Mouse (Mus musculus): ENCODE results near the gene Spag17. TPM values are rescaled to one million over a fixed set of nuclear protein-coding genes. Genes with fewer than 3 reads are reported as not detected.

The Spag17 gene
- polyA plus RNA-seq, 1 experiment from 2014 or later, result 0.85 TPM

GRCm38 (mm10) chr3:100163556-100163955 is 278.4 kb downstream of the Spag17 start:
- no peak overlapping the region for H3K4me2 ChIP-seq (replicated peaks; ENCODE audit: low read depth, low read length)
- peaks cover 18% of the 10 kb centered on the region for H3K36me3 ChIP-seq (ENCODE audit: control insufficient read depth, insufficient read depth, low read length)
- WGBS, result 89% methylated on average over 2 of the region's 2 CpGs
- no peaks in the 10 kb centered on the region; the same call in 1 of the 2 replicates for H3K4me1 ChIP-seq (ENCODE audit: control insufficient read depth, insufficient read depth, low read length)
- H3K9ac ChIP-seq (ENCODE audit: low read depth, low read length), result no peak overlapping the region
- no peak for ATAC-seq (ENCODE audit: low FRiP score, low TSS enrichment)
- H3K4me3 ChIP-seq (ENCODE audit: low read length), result no peak overlapping the region
- H3K9me3 ChIP-seq (ENCODE audit: control insufficient read depth, low read length), result no peaks in the 10 kb centered on the region
- no peak overlapping the region for H3K27ac ChIP-seq (ENCODE audit: low read depth, low read length)
- no peaks in the 10 kb centered on the region for H3K27me3 ChIP-seq (ENCODE audit: control insufficient read depth, insufficient read depth, low read length)

- Histone ChIP-seq H3K27me3 (ENCODE audit: control insufficient read depth, insufficient read depth, low read length) (no peaks in the 10 kb centered on the region), H3K36me3 (ENCODE audit: control insufficient read depth, insufficient read depth, low read length) (peaks cover 8% of the 10 kb centered on the region; the same call in 1 of the 2 replicates)
- ATAC-seq (ENCODE audit: low FRiP score, low TSS enrichment), result no peak
Observed at GRCm38 (mm10) chr3:100164991-100165390, 279.8 kb downstream of the Spag17 start.

GRCm38 (mm10) chr3:100176031-100176430 is 290.8 kb downstream of the Spag17 start:
- Histone ChIP-seq H3K9ac (ENCODE audit: low read depth, low read length) (no peak overlapping the region), H3K4me2 (replicated peaks; ENCODE audit: low read depth, low read length) (no peak overlapping the region), H3K36me3 (ENCODE audit: control insufficient read depth, insufficient read depth, low read length) (peaks cover 29% of the 10 kb centered on the region; the same call in 1 of the 2 replicates), H3K27me3 (ENCODE audit: control insufficient read depth, insufficient read depth, low read length) (no peaks in the 10 kb centered on the region), H3K4me3 (ENCODE audit: low read length) (no peak overlapping the region), H3K4me1 (ENCODE audit: control insufficient read depth, insufficient read depth, low read length) (no peaks in the 10 kb centered on the region), H3K9me3 (ENCODE audit: control insufficient read depth, low read length) (no peaks in the 10 kb centered on the region), H3K27ac (ENCODE audit: low read depth, low read length) (no peak overlapping the region)
- WGBS, result 93% methylated on average over 2 of the region's 2 CpGs
- no peak for ATAC-seq (ENCODE audit: low FRiP score, low TSS enrichment)

More at GRCm38 (mm10) chr3:100164991-100165390, 279.8 kb downstream of the Spag17 start:
- no peak overlapping the region for H3K27ac ChIP-seq (ENCODE audit: low read depth, low read length)
- no peak overlapping the region for H3K4me3 ChIP-seq (ENCODE audit: low read length)
- no peaks in the 10 kb centered on the region; the same call in 1 of the 2 replicates for H3K4me1 ChIP-seq (ENCODE audit: control insufficient read depth, insufficient read depth, low read length)
- H3K4me2 ChIP-seq (replicated peaks; ENCODE audit: low read depth, low read length), result no peak overlapping the region
- H3K9ac ChIP-seq (ENCODE audit: low read depth, low read length), result no peak overlapping the region
- H3K9me3 ChIP-seq (ENCODE audit: control insufficient read depth, low read length), result no peaks in the 10 kb centered on the region

- no peaks in the 10 kb centered on the region for H3K4me1 ChIP-seq (ENCODE audit: control insufficient read depth, insufficient read depth, low read length)
- no peak overlapping the region for H3K9ac ChIP-seq (ENCODE audit: low read depth, low read length)
- no peak overlapping the region for H3K4me2 ChIP-seq (replicated peaks; ENCODE audit: low read depth, low read length)
- no peaks in the 10 kb centered on the region for H3K27me3 ChIP-seq (ENCODE audit: control insufficient read depth, insufficient read depth, low read length)
- no peak for ATAC-seq (ENCODE audit: low FRiP score, low TSS enrichment)
- H3K36me3 ChIP-seq (ENCODE audit: control insufficient read depth, insufficient read depth, low read length), result peaks cover 18% of the 10 kb centered on the region; the same call in 1 of the 2 replicates
- no peaks in the 10 kb centered on the region for H3K9me3 ChIP-seq (ENCODE audit: control insufficient read depth, low read length)
- 76% methylated on average over 3 of the region's 3 CpGs for WGBS
- H3K4me3 ChIP-seq (ENCODE audit: low read length), result no peak overlapping the region
- H3K27ac ChIP-seq (ENCODE audit: low read depth, low read length), result no peak overlapping the region
Observed at GRCm38 (mm10) chr3:100180471-100180870, 295.3 kb downstream of the Spag17 start.

- Histone ChIP-seq H3K36me3 (ENCODE audit: control insufficient read depth, insufficient read depth, low read length) (peaks cover 23% of the 10 kb centered on the region), H3K27me3 (ENCODE audit: control insufficient read depth, insufficient read depth, low read length) (no peaks in the 10 kb centered on the region), H3K4me3 (ENCODE audit: low read length) (no peak overlapping the region), H3K4me2 (replicated peaks; ENCODE audit: low read depth, low read length) (no peak overlapping the region), H3K27ac (ENCODE audit: low read depth, low read length) (no peak overlapping the region), H3K9me3 (ENCODE audit: control insufficient read depth, low read length) (no peaks in the 10 kb centered on the region), H3K9ac (ENCODE audit: low read depth, low read length) (no peak overlapping the region), H3K4me1 (ENCODE audit: control insufficient read depth, insufficient read depth, low read length) (no peaks in the 10 kb centered on the region)
- 29% methylated on average over 1 of the region's 1 CpGs for WGBS
- peak; percentile 81; the same call in 1 of the 2 replicates for ATAC-seq (ENCODE audit: low FRiP score, low TSS enrichment)
Observed at GRCm38 (mm10) chr3:100189444-100189843, 304.2 kb downstream of the Spag17 start.

- H3K4me3 ChIP-seq (ENCODE audit: low read length), result no peak overlapping the region
- H3K4me2 ChIP-seq (replicated peaks; ENCODE audit: low read depth, low read length), result no peak overlapping the region
- H3K4me1 ChIP-seq (ENCODE audit: control insufficient read depth, insufficient read depth, low read length), result no peaks in the 10 kb centered on the region
- no peak for ATAC-seq (ENCODE audit: low FRiP score, low TSS enrichment)
- 87% methylated on average over 11 of the region's 11 CpGs for WGBS
- H3K9ac ChIP-seq (ENCODE audit: low read depth, low read length), result no peak overlapping the region
- H3K27ac ChIP-seq (ENCODE audit: low read depth, low read length), result no peak overlapping the region
- H3K27me3 ChIP-seq (ENCODE audit: control insufficient read depth, insufficient read depth, low read length), result no peaks in the 10 kb centered on the region
- no peaks in the 10 kb centered on the region for H3K9me3 ChIP-seq (ENCODE audit: control insufficient read depth, low read length)
- peaks cover 23% of the 10 kb centered on the region for H3K36me3 ChIP-seq (ENCODE audit: control insufficient read depth, insufficient read depth, low read length)
Observed at GRCm38 (mm10) chr3:100189861-100190260, 304.7 kb downstream of the Spag17 start.
